Mouse (Mus musculus) small intestine, adult 2 months (tissue): ENCODE data around the gene Araf.

Experiments used
- CTCF ChIP-seq: fragments of 200-500 bp; IDR thresholded peaks from 2 replicates; pipeline ENCODE4 v1.5.1; 2012; ENCODE audit warnings: low read depth, mild to moderate bottlenecking, control low read depth, inconsistent platforms, low read length, moderate library complexity, mixed read lengths; ENCODE audit not compliant: insufficient replicate concordance, insufficient read length; ENCODE audit errors: extremely low read depth
- POLR2A ChIP-seq: fragments of 200-500 bp; IDR thresholded peaks from 2 replicates; pipeline ENCODE4 v1.6.1; 2012; ENCODE audit warnings: low read depth, mild to moderate bottlenecking, control low read depth, inconsistent platforms, low read length, moderate library complexity

- TF ChIP-seq CTCF: no peak
- TF ChIP-seq POLR2A: no peak
Measured at GRCm38 (mm10) chrX:20798141-20798796, 655 bp downstream of the Araf start.
